Mouse (Mus musculus) megakaryocyte, embryonic 14.5 days (primary cell): ENCODE measurements around the gene L3hypdh. TPM values are rescaled to one million over a fixed set of nuclear protein-coding genes. Genes with fewer than 3 reads are reported as not detected.
"Not testable (repeated sequence)": the region's sequence is repeated elsewhere in the genome, so short reads cannot be mapped to it uniquely, and the experiment has no call there.

ENCODE experiments used
- H3K27me3 ChIP-seq: replicated peaks from 2 replicates; pipeline ENCODE3; 2012; ENCODE audit warnings: inconsistent platforms
- H3K36me3 ChIP-seq: replicated peaks from 2 replicates; pipeline ENCODE3; 2012; ENCODE audit warnings: low read length, inconsistent platforms, mixed read lengths
- H3K4me1 ChIP-seq: 2 replicates; pipeline ENCODE4 v1.6.1; 2012; ENCODE audit warnings: inconsistent platforms
- H3K4me3 ChIP-seq: replicated peaks from 2 replicates; pipeline ENCODE3; 2012; ENCODE audit warnings: moderate library complexity, mild to moderate bottlenecking, inconsistent platforms
- H3K9me3 ChIP-seq: 2 replicates; pipeline ENCODE4 v1.6.1; 2012; ENCODE audit warnings: inconsistent platforms
- FLI1 ChIP-seq: IDR thresholded peaks from 2 replicates; pipeline ENCODE4 v1.6.1; 2012; ENCODE audit warnings: low read length, inconsistent platforms, mixed read lengths
- GATA1 ChIP-seq: IDR thresholded peaks from 3 replicates; pipeline ENCODE4 v1.6.1; 2012; ENCODE audit warnings: mixed read lengths, low read length, inconsistent platforms, borderline replicate concordance
- polyA plus RNA-seq: library from polyadenylated mRNA; stranded (reverse); fragments of >175 nt; gene quantifications from 2 replicates; pipeline ENCODE4 v1.2.3, GENCODE M21; 2012; ENCODE audit warnings: low replicate concordance; ENCODE audit not compliant: insufficient read depth

L3hypdh gene
- polyA plus RNA-seq, 1 experiment = 0.09 TPM

- H3K4me1 ChIP-seq = no peaks in the 10 kb centered on the region
- no peak for TF ChIP-seq GATA1
- TF ChIP-seq FLI1 = no peak
- no peak overlapping the region for H3K4me3 ChIP-seq
- no peaks in the 10 kb centered on the region for H3K36me3 ChIP-seq
- H3K9me3 ChIP-seq = peaks cover 7% of the 10 kb centered on the region
- peaks cover 16% of the 10 kb centered on the region for H3K27me3 ChIP-seq
These were observed 27.5 kb downstream of the L3hypdh start for GRCm38 (mm10) chr12:72057780-72058179.

GRCm38 (mm10) chr12:72053851-72054250 is 31.4 kb downstream of the L3hypdh start:
- Histone ChIP-seq H3K36me3 (no peaks in the 10 kb centered on the region), H3K9me3 (peaks cover 26% of the 10 kb centered on the region), H3K27me3 (peaks cover 8% of the 10 kb centered on the region), H3K4me1 (no peaks in the 10 kb centered on the region), H3K4me3 (no peak overlapping the region)
- TF ChIP-seq FLI1 (no peak), GATA1 (no peak)

- H3K4me3 ChIP-seq = no peak overlapping the region
- no peaks in the 10 kb centered on the region for H3K4me1 ChIP-seq
- TF ChIP-seq FLI1 = no peak
- H3K36me3 ChIP-seq = no peaks in the 10 kb centered on the region
- peaks cover 8% of the 10 kb centered on the region for H3K27me3 ChIP-seq
- H3K9me3 ChIP-seq = peaks cover 26% of the 10 kb centered on the region
These were observed 31.9 kb downstream of the L3hypdh start for GRCm38 (mm10) chr12:72053303-72053702.

- H3K36me3 ChIP-seq = no peaks in the 10 kb centered on the region
- TF ChIP-seq GATA1 (no peak), FLI1 (no peak)
- peaks cover 8% of the 10 kb centered on the region for H3K27me3 ChIP-seq
- H3K4me1 ChIP-seq = no peaks in the 10 kb centered on the region
- no peak overlapping the region for H3K4me3 ChIP-seq
- H3K9me3 ChIP-seq = peaks cover 26% of the 10 kb centered on the region
These were observed 32.7 kb downstream of the L3hypdh start for GRCm38 (mm10) chr12:72052571-72052970.

GRCm38 (mm10) chr12:72050821-72051220 is 34.4 kb downstream of the L3hypdh start:
- no peaks in the 10 kb centered on the region for H3K4me1 ChIP-seq
- TF ChIP-seq FLI1 = no peak
- TF ChIP-seq GATA1 = no peak
- peaks cover 23% of the 10 kb centered on the region for H3K9me3 ChIP-seq
- H3K27me3 ChIP-seq = peaks cover 8% of the 10 kb centered on the region
- H3K36me3 ChIP-seq = no peaks in the 10 kb centered on the region
- no peak overlapping the region for H3K4me3 ChIP-seq

- H3K36me3 ChIP-seq, H3K4me3 ChIP-seq, H3K4me1 ChIP-seq, H3K27me3 ChIP-seq: not testable (repeated sequence)
- H3K9me3 ChIP-seq = peaks cover 25% of the 10 kb centered on the region
These were observed 35.1 kb downstream of the L3hypdh start for GRCm38 (mm10) chr12:72050156-72050555.

- H3K27me3 ChIP-seq = peaks cover 3% of the 10 kb centered on the region
- TF ChIP-seq GATA1 = no peak
- TF ChIP-seq FLI1 = no peak
- H3K4me3 ChIP-seq = no peak overlapping the region
- H3K4me1 ChIP-seq = no peaks in the 10 kb centered on the region
- H3K36me3 ChIP-seq = no peaks in the 10 kb centered on the region
- peaks cover 23% of the 10 kb centered on the region for H3K9me3 ChIP-seq
These were observed 37.7 kb downstream of the L3hypdh start for GRCm38 (mm10) chr12:72047513-72047912.

- Histone ChIP-seq H3K4me1 (no peaks in the 10 kb centered on the region), H3K9me3 (peaks cover 6% of the 10 kb centered on the region; the same call in 1 of the 2 replicates), H3K27me3 (peaks cover 13% of the 10 kb centered on the region), H3K4me3 (no peak overlapping the region), H3K36me3 (no peaks in the 10 kb centered on the region)
- TF ChIP-seq GATA1 = no peak
- no peak for TF ChIP-seq FLI1
These were observed 44.0 kb downstream of the L3hypdh start for GRCm38 (mm10) chr12:72041238-72041637.

- Histone ChIP-seq H3K36me3 (no peaks in the 10 kb centered on the region), H3K4me3 (no peak overlapping the region), H3K9me3 (no peaks in the 10 kb centered on the region), H3K27me3 (peaks cover 11% of the 10 kb centered on the region), H3K4me1 (no peaks in the 10 kb centered on the region)
- TF ChIP-seq FLI1 (no peak), GATA1 (no peak)
These were observed 45.7 kb downstream of the L3hypdh start for GRCm38 (mm10) chr12:72039501-72039900.

- H3K9me3 ChIP-seq = peaks cover 3% of the 10 kb centered on the region; the same call in 1 of the 2 replicates
- H3K36me3 ChIP-seq = no peaks in the 10 kb centered on the region
- H3K4me3 ChIP-seq = no peak overlapping the region
- TF ChIP-seq GATA1 (no peak), FLI1 (no peak)
- H3K4me1 ChIP-seq = no peaks in the 10 kb centered on the region
- peaks cover 13% of the 10 kb centered on the region for H3K27me3 ChIP-seq
These were observed 46.4 kb downstream of the L3hypdh start for GRCm38 (mm10) chr12:72038866-72039265.

- Histone ChIP-seq H3K27me3 (peaks cover 13% of the 10 kb centered on the region), H3K4me1 (no peaks in the 10 kb centered on the region; the same call in 1 of the 2 replicates), H3K36me3 (no peaks in the 10 kb centered on the region), H3K4me3 (no peak overlapping the region), H3K9me3 (peaks cover 9% of the 10 kb centered on the region)
- TF ChIP-seq FLI1 = no peak
- no peak for TF ChIP-seq GATA1
These were observed 48.2 kb downstream of the L3hypdh start for GRCm38 (mm10) chr12:72037049-72037448.

- Histone ChIP-seq H3K4me1 (no peaks in the 10 kb centered on the region; the same call in 1 of the 2 replicates), H3K4me3 (no peak overlapping the region), H3K27me3 (peaks cover 13% of the 10 kb centered on the region), H3K36me3 (no peaks in the 10 kb centered on the region), H3K9me3 (peaks cover 12% of the 10 kb centered on the region)
- TF ChIP-seq GATA1 (no peak), FLI1 (no peak)
These were observed 49.1 kb downstream of the L3hypdh start for GRCm38 (mm10) chr12:72036097-72036661.
